Mouse (Mus musculus) forebrain, embryonic 16.5 days (tissue): Measurements from ENCODE around the gene Bnc1. TPM values are rescaled to one million over a fixed set of nuclear protein-coding genes. Genes with fewer than 3 reads are reported as not detected.

ENCODE experiments used
- ATAC-seq: fragments of 200-750 bp; cut with Nextera tagmentation; 2 replicates; pipeline ENCODE4 v1.8.0; 2017; ENCODE audit warnings: mild to moderate bottlenecking, moderate library complexity
- H3K27ac ChIP-seq: fragments of 300-500 bp; sonication (generic); 2 replicates; pipeline ENCODE4 v1.5.1; 2014; ENCODE audit warnings: low read length, control low read depth
- H3K27me3 ChIP-seq: fragments of 300-500 bp; sonication (generic); replicated peaks from 2 replicates; pipeline ENCODE4 v1.6.1; 2014; ENCODE audit warnings: low read length; ENCODE audit not compliant: control insufficient read depth, insufficient read depth
- H3K36me3 ChIP-seq: fragments of 300-500 bp; sonication (generic); 2 replicates; pipeline ENCODE4 v1.6.1; 2014; ENCODE audit not compliant: control insufficient read depth, insufficient read depth
- H3K4me1 ChIP-seq: fragments of 300-500 bp; sonication (generic); replicated peaks from 2 replicates; pipeline ENCODE4 v1.6.1; 2014; ENCODE audit warnings: low read length; ENCODE audit not compliant: control insufficient read depth, insufficient read depth
- H3K4me2 ChIP-seq: fragments of 300-500 bp; sonication (generic); 2 replicates; pipeline ENCODE4 v1.6.1; 2014; ENCODE audit warnings: mild to moderate bottlenecking, low read length, control low read depth
- H3K4me3 ChIP-seq: fragments of 300-500 bp; sonication (generic); replicated peaks from 2 replicates; pipeline ENCODE4 v1.5.1; 2014; ENCODE audit warnings: mild to moderate bottlenecking, low read length, control low read depth
- H3K9ac ChIP-seq: fragments of 300-500 bp; sonication (generic); replicated peaks from 2 replicates; pipeline ENCODE4 v1.6.1; 2014; ENCODE audit warnings: low read depth, low read length, control low read depth
- H3K9me3 ChIP-seq: fragments of 300-500 bp; sonication (generic); 2 replicates; pipeline ENCODE4 v1.6.1; 2016; ENCODE audit warnings: low read length; ENCODE audit not compliant: control insufficient read depth
- WGBS: fragments of 180-500 bp; shearing (Covaris S2); extraction: QIAGEN DNeasy Blood & Tissue Kit; methylation state at CpG from one replicate; pipeline ENCODE4 v1.1.7; 2014; 5-methylcytosine and 5-hydroxymethylcytosine counted together
- polyA plus RNA-seq: library from polyadenylated mRNA; unstranded; fragments of >200 nt; fragmentation: Nextera tagmentation; extraction: Ambion mirVana; gene quantifications from 2 replicates; pipeline ENCODE4 v1.2.1, GENCODE M21; 2015

The Bnc1 gene
- polyA plus RNA-seq, result 0.09 TPM in 1 of 2 replicates, not detected in the other

GRCm38 (mm10) chr7:81992131-81993061 lies at the start of gene Bnc1:
Gene Bnc1 (minus strand): TSS chr7:81992292.
- Histone ChIP-seq H3K27me3 (peaks cover 71% of the 10 kb centered on the region), H3K36me3 (no peaks in the 10 kb centered on the region), H3K4me1 (peaks cover 15% of the 10 kb centered on the region), H3K9ac (peak within 1 kb of the TSS; percentile 37; the same call in 1 of the 2 replicates), H3K27ac (no peak within 1 kb of the TSS), H3K4me2 (peak within 1 kb of the TSS; percentile 88), H3K4me3 (peak within 1 kb of the TSS; percentile 47), H3K9me3 (no peaks in the 10 kb centered on the region)
- peak; percentile 65; the same call in 1 of the 2 replicates for ATAC-seq
- under 1% methylated on average over 74 of the region's 105 CpGs for WGBS

DNA sequence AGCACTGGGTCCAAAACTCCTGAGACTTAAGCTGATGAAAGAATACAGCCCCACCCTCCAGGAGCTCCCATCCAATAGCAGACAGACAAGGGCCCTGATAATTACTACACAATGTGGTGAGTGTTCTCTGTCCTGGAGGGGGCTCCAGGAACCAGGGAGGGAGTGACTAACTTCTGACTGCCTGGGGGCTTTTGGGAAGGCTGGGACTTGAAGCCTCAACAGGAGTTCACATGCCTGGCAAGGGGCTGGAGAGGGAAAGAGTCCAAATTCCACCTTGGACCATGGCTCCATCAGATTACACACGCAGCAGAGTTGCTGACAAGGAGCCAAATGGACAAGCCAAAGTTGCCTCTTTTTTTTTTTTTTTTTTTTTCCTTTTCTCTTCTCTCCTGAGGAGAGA lies 41.3 kb upstream of the Bnc1 start:
- Histone ChIP-seq H3K27ac (no peak overlapping the region), H3K36me3 (no peaks in the 10 kb centered on the region), H3K4me3 (no peak overlapping the region), H3K9me3 (no peaks in the 10 kb centered on the region), H3K27me3 (no peaks in the 10 kb centered on the region), H3K4me1 (no peaks in the 10 kb centered on the region), H3K4me2 (no peak overlapping the region), H3K9ac (no peak overlapping the region)
- ATAC-seq, result no peak
- 19% methylated on average over 1 of the region's 1 CpGs for WGBS

DNA sequence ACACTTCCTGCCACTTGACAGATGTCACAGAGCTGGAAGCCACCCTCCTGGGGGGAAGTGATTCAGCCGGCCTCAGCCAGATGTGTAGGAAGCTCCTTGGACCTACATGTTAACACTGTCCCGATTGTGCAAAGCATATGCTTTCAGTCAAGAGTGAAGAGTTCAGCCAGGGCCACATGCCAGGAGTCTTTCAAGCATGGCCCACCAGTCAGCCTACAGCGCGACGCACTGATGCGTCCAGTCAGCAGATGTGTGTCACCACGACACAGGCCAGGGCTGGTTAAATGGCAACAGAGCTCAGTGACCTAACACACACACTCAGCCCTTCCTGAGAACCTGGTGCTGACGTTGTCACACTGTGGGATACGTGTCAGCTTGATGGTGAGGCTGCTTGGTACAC lies 37.6 kb upstream of the Bnc1 start:
- no peak overlapping the region for H3K9ac ChIP-seq
- WGBS, result 83% methylated on average over 9 of the region's 9 CpGs
- H3K9me3 ChIP-seq, result no peaks in the 10 kb centered on the region
- H3K4me3 ChIP-seq, result no peak overlapping the region
- no peak overlapping the region for H3K27ac ChIP-seq
- no peaks in the 10 kb centered on the region for H3K27me3 ChIP-seq
- no peaks in the 10 kb centered on the region for H3K4me1 ChIP-seq
- no peaks in the 10 kb centered on the region for H3K36me3 ChIP-seq
- ATAC-seq, result no peak
- H3K4me2 ChIP-seq, result no peak overlapping the region

DNA sequence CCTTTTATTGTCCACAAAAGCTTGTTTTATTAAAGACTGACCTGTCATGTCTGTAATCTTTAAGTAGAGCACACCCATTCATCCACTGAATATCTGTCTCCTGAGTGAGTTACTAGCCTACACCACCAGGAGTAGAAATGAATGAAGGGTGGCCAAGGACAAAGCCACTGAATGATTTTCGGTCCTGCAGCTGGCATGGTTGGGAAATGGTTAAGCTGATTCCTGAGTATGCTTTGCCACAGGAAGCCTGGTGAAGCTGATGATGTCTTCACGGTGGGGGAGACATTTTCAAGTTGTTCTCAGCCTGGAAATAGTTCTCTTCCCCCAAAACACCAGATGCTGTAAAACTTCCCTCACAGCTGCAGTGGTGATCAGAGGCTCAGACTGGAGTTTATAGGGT lies 33.7 kb upstream of the Bnc1 start:
- no peak for ATAC-seq
- WGBS, result 76% methylated on average over 2 of the region's 2 CpGs

DNA sequence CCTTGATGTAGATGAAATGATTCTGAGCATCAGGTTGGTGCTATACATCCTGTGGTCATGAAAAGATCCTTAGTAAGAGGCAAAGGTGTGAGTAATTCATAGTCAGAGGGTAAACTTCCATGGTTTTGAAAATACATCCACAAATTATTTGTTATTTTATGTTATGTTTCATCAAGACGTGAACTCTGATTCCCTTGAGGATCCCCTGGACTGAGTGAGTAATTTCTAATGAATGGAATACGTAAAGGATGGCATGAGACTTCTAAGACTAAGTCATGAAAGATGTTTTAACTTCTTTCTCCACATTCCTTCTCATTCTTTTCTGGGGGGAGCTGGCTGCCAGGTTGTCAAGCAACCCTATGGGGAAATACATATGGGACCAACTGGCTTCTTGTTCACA lies 31.6 kb upstream of the Bnc1 start:
- H3K4me3 ChIP-seq, result no peak overlapping the region
- no peak overlapping the region for H3K9ac ChIP-seq
- ATAC-seq, result no peak
- no peaks in the 10 kb centered on the region for H3K9me3 ChIP-seq
- WGBS, result 94% methylated on average over 2 of the region's 2 CpGs
- no peaks in the 10 kb centered on the region for H3K4me1 ChIP-seq
- H3K27me3 ChIP-seq, result no peaks in the 10 kb centered on the region
- H3K4me2 ChIP-seq, result no peak overlapping the region
- H3K27ac ChIP-seq, result no peak overlapping the region
- no peaks in the 10 kb centered on the region for H3K36me3 ChIP-seq

More for the DNA sequence above, 33.7 kb upstream of the Bnc1 start:
- H3K27ac ChIP-seq, result no peak overlapping the region
- H3K9me3 ChIP-seq, result no peaks in the 10 kb centered on the region
- H3K4me1 ChIP-seq, result no peaks in the 10 kb centered on the region
- H3K9ac ChIP-seq, result no peak overlapping the region
- H3K4me2 ChIP-seq, result no peak overlapping the region
- no peaks in the 10 kb centered on the region for H3K27me3 ChIP-seq
- no peaks in the 10 kb centered on the region for H3K36me3 ChIP-seq
- no peak overlapping the region for H3K4me3 ChIP-seq

DNA sequence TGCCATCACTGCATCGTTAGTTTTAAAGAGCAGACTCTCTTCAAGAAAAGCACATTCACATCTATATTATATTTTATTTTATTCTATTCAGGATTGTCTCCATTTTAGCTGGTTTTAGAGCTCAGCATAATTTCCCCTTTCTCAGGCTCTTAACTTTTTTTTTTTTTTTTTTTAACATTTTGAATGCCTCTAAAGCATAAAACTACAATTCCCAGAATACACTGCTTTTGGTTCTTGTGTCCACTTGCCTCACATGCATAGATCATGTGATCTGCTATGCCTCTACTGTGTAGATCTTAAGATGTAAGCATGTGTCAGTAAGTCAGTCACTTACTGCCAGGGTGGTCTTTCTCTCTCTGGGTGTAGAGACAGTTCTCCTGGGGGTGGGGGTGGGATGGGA lies 30.3 kb upstream of the Bnc1 start:
- H3K4me2 ChIP-seq, result no peak overlapping the region
- H3K9ac ChIP-seq, result no peak overlapping the region
- no peaks in the 10 kb centered on the region for H3K36me3 ChIP-seq
- H3K9me3 ChIP-seq, result no peaks in the 10 kb centered on the region
- H3K27me3 ChIP-seq, result 0 out of 2 replicates have a peak, but pooled peaks cover 2% of the 10 kb centered on the region
- 94% methylated on average over 1 of the region's 1 CpGs for WGBS
- ATAC-seq, result no peak
- no peak overlapping the region for H3K4me3 ChIP-seq
- H3K27ac ChIP-seq, result no peak overlapping the region
- peaks cover 1% of the 10 kb centered on the region; the same call in 1 of the 2 replicates for H3K4me1 ChIP-seq

DNA sequence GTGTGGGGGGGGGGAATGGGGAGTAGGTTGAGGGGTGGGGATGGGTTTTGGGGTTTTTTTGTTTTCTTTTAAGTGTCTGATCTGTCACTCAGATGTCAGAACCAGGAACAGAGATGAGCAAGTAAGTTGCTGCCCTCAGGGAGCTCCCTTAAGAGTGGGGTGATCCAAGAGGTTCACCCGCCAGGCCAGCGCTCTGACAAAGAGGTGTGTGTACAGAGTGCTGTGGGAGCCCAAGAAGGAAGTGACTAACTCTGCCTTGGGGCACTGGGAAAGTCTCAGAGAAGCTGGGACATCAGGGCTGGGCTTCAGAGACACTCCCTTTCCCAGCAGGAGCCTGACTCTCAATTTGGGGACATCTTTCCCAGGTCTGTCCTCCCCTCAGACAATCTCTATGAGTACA lies 25.9 kb upstream of the Bnc1 start:
- 74% methylated on average over 2 of the region's 2 CpGs for WGBS
- Histone ChIP-seq H3K27me3 (peaks cover 2% of the 10 kb centered on the region; the same call in 1 of the 2 replicates), H3K4me3 (no peak overlapping the region), H3K9me3 (no peaks in the 10 kb centered on the region), H3K4me1 (peaks cover 8% of the 10 kb centered on the region; the same call in 1 of the 2 replicates), H3K27ac (no peak overlapping the region), H3K9ac (no peak overlapping the region), H3K4me2 (no peak overlapping the region), H3K36me3 (no peaks in the 10 kb centered on the region)
- no peak for ATAC-seq

DNA sequence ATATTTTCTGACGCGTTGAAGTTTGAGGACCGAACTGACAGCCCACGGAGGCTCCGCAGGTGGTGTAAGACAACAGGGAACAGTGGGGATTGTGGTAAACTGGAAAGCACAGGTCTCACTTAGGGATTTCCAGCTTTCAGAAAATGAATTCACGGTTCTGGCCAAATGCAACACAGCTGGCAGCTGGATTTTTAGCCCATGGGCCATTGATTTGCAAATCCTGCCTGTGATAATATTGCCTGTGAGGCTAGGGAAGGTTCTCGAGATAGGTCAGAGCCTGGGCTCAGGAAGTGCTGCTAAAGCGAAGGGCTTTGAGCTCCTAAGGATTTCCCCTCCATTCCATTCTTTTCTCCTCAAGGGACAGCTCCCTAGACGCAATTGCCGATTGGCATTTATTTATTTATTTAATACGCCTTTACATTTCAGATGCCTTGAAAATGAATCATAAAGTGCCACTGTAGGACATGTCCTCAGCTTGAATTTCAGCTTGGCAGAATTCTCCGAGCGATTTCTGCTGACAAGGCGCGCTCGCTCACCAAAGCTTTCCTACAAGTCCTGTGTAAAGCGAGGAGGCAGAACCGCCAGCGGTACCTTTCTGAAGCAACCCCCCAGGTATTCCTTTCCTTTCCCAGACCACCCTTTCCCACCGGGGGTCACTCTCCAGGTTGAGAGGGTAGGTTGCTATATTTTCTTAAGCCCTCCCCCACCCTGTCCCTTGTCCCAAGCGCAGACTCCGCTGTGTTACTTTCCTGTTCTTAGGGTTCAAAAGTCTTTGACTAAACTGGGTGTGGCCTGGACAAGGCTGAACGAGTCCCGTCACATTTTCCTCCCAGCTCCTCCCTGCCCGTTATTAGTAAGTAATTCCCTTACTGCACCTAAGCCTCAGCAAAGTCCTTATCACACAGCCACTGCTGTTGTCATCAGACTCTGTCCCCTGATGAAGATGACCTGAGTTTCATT lies 24.9 kb upstream of the Bnc1 start:
- Histone ChIP-seq H3K4me2 (peak overlapping the region; percentile 25), H3K36me3 (no peaks in the 10 kb centered on the region), H3K4me3 (peak overlapping the region; percentile 8; the same call in 1 of the 2 replicates), H3K27me3 (peaks cover 2% of the 10 kb centered on the region; the same call in 1 of the 2 replicates), H3K9me3 (no peaks in the 10 kb centered on the region), H3K27ac (no peak overlapping the region), H3K4me1 (peaks cover 8% of the 10 kb centered on the region; the same call in 1 of the 2 replicates), H3K9ac (no peak overlapping the region)
- 4% methylated on average over 25 of the region's 25 CpGs for WGBS
- no peak for ATAC-seq

DNA sequence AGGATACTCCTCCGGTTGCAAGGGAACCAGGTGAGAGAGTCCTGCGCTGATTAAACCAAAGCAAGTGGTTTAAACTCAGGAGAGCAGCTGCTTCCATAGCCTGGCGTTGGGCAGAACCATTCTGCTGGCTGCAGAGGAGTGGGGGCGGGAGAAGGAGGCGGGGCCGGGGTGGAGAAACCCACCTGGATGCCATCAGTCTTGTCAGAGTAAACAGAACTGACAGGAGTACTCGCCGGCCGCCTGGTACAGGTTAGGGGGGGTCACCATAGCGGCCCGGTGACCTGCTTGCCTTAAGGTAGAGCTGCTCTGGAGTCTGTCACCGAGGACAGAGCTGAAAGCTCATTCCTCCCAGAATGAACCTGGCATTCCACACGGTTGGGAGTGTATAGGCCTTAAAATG lies 20.4 kb upstream of the Bnc1 start:
- H3K9ac ChIP-seq, result no peak overlapping the region
- H3K27ac ChIP-seq, result no peak overlapping the region
- H3K36me3 ChIP-seq, result no peaks in the 10 kb centered on the region
- no peak overlapping the region for H3K4me3 ChIP-seq
- 23% methylated on average over 13 of the region's 13 CpGs for WGBS
- H3K4me2 ChIP-seq, result no peak overlapping the region
- H3K9me3 ChIP-seq, result no peaks in the 10 kb centered on the region
- H3K4me1 ChIP-seq, result peaks cover 7% of the 10 kb centered on the region; the same call in 1 of the 2 replicates
- no peaks in the 10 kb centered on the region; the same call in 1 of the 2 replicates for H3K27me3 ChIP-seq
- ATAC-seq, result no peak
